Mouse (Mus musculus) spleen, adult 2 months (tissue): ENCODE measurements around the gene Nexn. TPM values are rescaled to one million over a fixed set of nuclear protein-coding genes. Genes with fewer than 3 reads are reported as not detected.
"Not testable (repeated sequence)": the region's sequence is repeated elsewhere in the genome, so short reads cannot be mapped to it uniquely, and the experiment has no call there.

Source experiments
- DNase-seq, 2 experiments: peaks; one replicate each; pipeline versions ENCODE4 v3.0.0 to v3.0.0-alpha.2; 2012 to 2021; ENCODE audit warnings: low spot score in 2 of 2, low read depth in 1 of 2
- H3K27ac ChIP-seq: fragments of 200-500 bp; 2 replicates; pipeline ENCODE4 v1.5.1; 2012; ENCODE audit warnings: low read length, inconsistent platforms; ENCODE audit not compliant: insufficient read depth
- H3K27me3 ChIP-seq: fragments of 200-500 bp; 2 replicates; pipeline ENCODE4 v1.6.1; 2012; ENCODE audit warnings: mild to moderate bottlenecking, moderate library complexity, low read length, inconsistent platforms; ENCODE audit not compliant: control insufficient read depth, insufficient read depth
- H3K36me3 ChIP-seq: fragments of 200-500 bp; 2 replicates; pipeline ENCODE4 v1.6.1; 2012; ENCODE audit warnings: mild to moderate bottlenecking, low read length, inconsistent platforms; ENCODE audit not compliant: control insufficient read depth, insufficient read depth
- H3K4me1 ChIP-seq: fragments of 200-500 bp; 2 replicates; pipeline ENCODE4 v1.6.1; 2011; ENCODE audit warnings: inconsistent platforms; ENCODE audit not compliant: control insufficient read depth, insufficient read depth, insufficient read length
- H3K4me3 ChIP-seq: fragments of 200-500 bp; 2 replicates; pipeline ENCODE4 v1.5.1; 2011; ENCODE audit warnings: mild to moderate bottlenecking, inconsistent platforms; ENCODE audit not compliant: insufficient read depth, insufficient read length; ENCODE audit errors: extremely low read depth
- CTCF ChIP-seq: fragments of 200-500 bp; IDR thresholded peaks from 2 replicates; pipeline ENCODE4 v1.5.1; 2011; ENCODE audit warnings: mild to moderate bottlenecking, inconsistent platforms; ENCODE audit not compliant: insufficient read depth, insufficient read length, insufficient replicate concordance; ENCODE audit errors: extremely low read depth
- POLR2A ChIP-seq: fragments of 200-500 bp; IDR thresholded peaks from 2 replicates; pipeline ENCODE4 v1.6.1; 2011; ENCODE audit warnings: low read depth, low read length, inconsistent platforms
- WGBS: fragments of 180-500 bp; shearing (Covaris S2); methylation state at CpG from one replicate; pipeline ENCODE4 v1.1.7; 2018; 5-methylcytosine and 5-hydroxymethylcytosine counted together
- polyA plus RNA-seq: library from polyadenylated mRNA; depleted of rRNA; stranded (reverse); fragments of >200 nt; gene quantifications from 2 replicates; pipeline ENCODE4 v1.2.3, GENCODE M21; 2012

The Nexn gene
- polyA plus RNA-seq, 1 experiment, result 0.18 TPM

- Histone ChIP-seq H3K4me3 (no peak overlapping the region), H3K36me3 (no peaks in the 10 kb centered on the region), H3K27ac (no peak overlapping the region), H3K27me3 (no peaks in the 10 kb centered on the region), H3K4me1 (no peaks in the 10 kb centered on the region; the same call in 1 of the 2 replicates)
- TF ChIP-seq CTCF, result no peak
- no peak for TF ChIP-seq POLR2A
- DNase-seq, result no peak
- 66% methylated on average over 2 of the region's 2 CpGs for WGBS
Measured at GRCm38 (mm10) chr3:152201651-152202050, 64.5 kb downstream of the Nexn start.

- TF ChIP-seq POLR2A, result no peak
- WGBS, result 95% methylated on average over 3 of the region's 3 CpGs
- H3K27me3 ChIP-seq, result no peaks in the 10 kb centered on the region
- no peak overlapping the region for H3K4me3 ChIP-seq
- no peaks in the 10 kb centered on the region for H3K36me3 ChIP-seq
- no peak for DNase-seq
- H3K4me1 ChIP-seq, result no peaks in the 10 kb centered on the region; the same call in 1 of the 2 replicates
- H3K27ac ChIP-seq, result no peak overlapping the region
Measured at GRCm38 (mm10) chr3:152201181-152201580, 65.0 kb downstream of the Nexn start.

GRCm38 (mm10) chr3:152199125-152199524 is 67.0 kb downstream of the Nexn start:
- H3K4me3 ChIP-seq, result no peak overlapping the region
- TF ChIP-seq POLR2A (no peak), CTCF (no peak)
- no peaks in the 10 kb centered on the region; the same call in 1 of the 2 replicates for H3K4me1 ChIP-seq
- H3K27ac ChIP-seq, result no peak overlapping the region
- 76% methylated on average over 3 of the region's 3 CpGs for WGBS
- no peaks in the 10 kb centered on the region for H3K36me3 ChIP-seq
- DNase-seq, result no peak
- H3K27me3 ChIP-seq, result no peaks in the 10 kb centered on the region

- H3K27me3 ChIP-seq, H3K27ac ChIP-seq, DNase-seq, H3K4me3 ChIP-seq, H3K36me3 ChIP-seq, H3K4me1 ChIP-seq: not testable (repeated sequence)
- 49% methylated on average over 2 of the region's 2 CpGs for WGBS
Measured at GRCm38 (mm10) chr3:152197246-152197645, 68.9 kb downstream of the Nexn start.

GRCm38 (mm10) chr3:152193635-152194097 is 72.5 kb downstream of the Nexn start:
- Histone ChIP-seq H3K4me3 (peak overlapping the region; percentile 69), H3K27me3 (no peaks in the 10 kb centered on the region), H3K36me3 (no peaks in the 10 kb centered on the region), H3K4me1 (no peaks in the 10 kb centered on the region; the same call in 1 of the 2 replicates), H3K27ac (peak overlapping the region; percentile 78)
- peak; percentile 79 to 82 for DNase-seq
- TF ChIP-seq POLR2A (peak; percentile 84), CTCF (no peak)
- under 1% methylated on average over 17 of the region's 17 CpGs for WGBS

- H3K27ac ChIP-seq, result peak overlapping the region; percentile 78
- no peaks in the 10 kb centered on the region for H3K27me3 ChIP-seq
- TF ChIP-seq CTCF (no peak), POLR2A (no peak)
- peak overlapping the region; percentile 69 for H3K4me3 ChIP-seq
- no peak for DNase-seq
- WGBS, result under 1% methylated on average over 7 of the region's 7 CpGs
- no peaks in the 10 kb centered on the region; the same call in 1 of the 2 replicates for H3K4me1 ChIP-seq
- no peaks in the 10 kb centered on the region for H3K36me3 ChIP-seq
Measured at GRCm38 (mm10) chr3:152193177-152193576, 73.0 kb downstream of the Nexn start.

GRCm38 (mm10) chr3:152192238-152192931 is 73.8 kb downstream of the Nexn start:
- no peaks in the 10 kb centered on the region for H3K27me3 ChIP-seq
- H3K27ac ChIP-seq, result peak overlapping the region; percentile 16; the same call in 1 of the 2 replicates
- no peaks in the 10 kb centered on the region for H3K36me3 ChIP-seq
- 7% methylated on average over 11 of the region's 11 CpGs for WGBS
- peak overlapping the region; percentile 49 for H3K4me3 ChIP-seq
- TF ChIP-seq POLR2A (no peak), CTCF (no peak)
- no peak for DNase-seq
- H3K4me1 ChIP-seq, result no peaks in the 10 kb centered on the region; the same call in 1 of the 2 replicates
